Mouse (Mus musculus): Measurements from ENCODE around the gene Dctn5.

GRCm38 (mm10) chr7:122191097-122191496 is 58.3 kb downstream of the Dctn5 start:
- TF ChIP-seq CTCF (IDR thresholded peaks at IDR 0.05; ENCODE audit: borderline replicate concordance, insufficient read depth, low read length): no peak
- no peak for TF ChIP-seq POLR2A (IDR thresholded peaks at IDR 0.05; ENCODE audit: low read depth, low read length)

Measured in embryonic fibroblast, embryonic 13.5 days (primary cell).